Mouse (Mus musculus) heart, embryonic 14.5 days (tissue): Measurements from ENCODE around the gene Vcl. TPM values are rescaled to one million over a fixed set of nuclear protein-coding genes. Genes with fewer than 3 reads are reported as not detected.

ENCODE experiments used
- ATAC-seq: fragments of 200-750 bp; cut with Nextera tagmentation; 2 replicates; pipeline ENCODE4 v1.8.0; 2017; ENCODE audit warnings: low read depth, moderate TSS enrichment; ENCODE audit not compliant: insufficient number of reproducible peaks, insufficient read depth, low FRiP score
- H3K27ac ChIP-seq, 2 experiments: fragments of 200-500 bp in 1 of 2; fragments of 300-500 bp in 1 of 2; sonication (generic) in 1 of 2; replicated peaks in 1 of 2; 2 replicates each; pipeline ENCODE4 v1.5.1; 2012 to 2014; ENCODE audit warnings: low read depth in 2 of 2, low read length in 2 of 2, control low read depth in 1 of 2, mild to moderate bottlenecking in 1 of 2, mixed read lengths in 1 of 2; ENCODE audit not compliant: control insufficient read depth in 1 of 2, insufficient read depth in 1 of 2
- H3K27me3 ChIP-seq: fragments of 300-500 bp; sonication (generic); 2 replicates; pipeline ENCODE4 v1.6.1; 2014; ENCODE audit warnings: mild to moderate bottlenecking, low read length, control low read depth; ENCODE audit not compliant: control insufficient read depth, insufficient read depth
- H3K36me3 ChIP-seq: fragments of 300-500 bp; sonication (generic); 2 replicates; pipeline ENCODE4 v1.6.1; 2014; ENCODE audit warnings: mild to moderate bottlenecking, control low read depth, low read length, mixed read lengths; ENCODE audit not compliant: control insufficient read depth, insufficient read depth
- H3K4me1 ChIP-seq, 2 experiments: fragments of 200-500 bp in 1 of 2; fragments of 300-500 bp in 1 of 2; sonication (generic) in 1 of 2; 2 replicates each; pipeline ENCODE4 v1.6.1; 2012 to 2014; ENCODE audit warnings: low read length in 2 of 2, control low read depth in 1 of 2, mixed read lengths in 1 of 2; ENCODE audit not compliant: control insufficient read depth in 2 of 2, insufficient read depth in 2 of 2
- H3K4me2 ChIP-seq: fragments of 300-500 bp; sonication (generic); 2 replicates; pipeline ENCODE4 v1.6.1; 2014; ENCODE audit warnings: mild to moderate bottlenecking, low read length
- H3K4me3 ChIP-seq, 2 experiments: fragments of 200-500 bp in 1 of 2; fragments of 300-500 bp in 1 of 2; sonication (generic) in 1 of 2; 2 replicates each; pipeline ENCODE4 v1.5.1; 2012 to 2014; ENCODE audit warnings: low read length in 2 of 2, mild to moderate bottlenecking in 2 of 2, control low read depth in 1 of 2, low read depth in 1 of 2, moderate library complexity in 1 of 2; ENCODE audit not compliant: control insufficient read depth in 1 of 2, insufficient read depth in 1 of 2
- H3K9ac ChIP-seq: fragments of 300-500 bp; sonication (generic); 2 replicates; pipeline ENCODE4 v1.6.1; 2014; ENCODE audit warnings: mild to moderate bottlenecking, low read length
- H3K9me3 ChIP-seq: fragments of 300-500 bp; sonication (generic); 2 replicates; pipeline ENCODE4 v1.6.1; 2016; ENCODE audit warnings: low read length, control low read depth; ENCODE audit not compliant: control insufficient read depth
- WGBS: fragments of 180-500 bp; shearing (Covaris S2); extraction: QIAGEN DNeasy Blood & Tissue Kit; methylation state at CpG from one replicate; pipeline ENCODE4 v1.1.7; 2014; 5-methylcytosine and 5-hydroxymethylcytosine counted together
- polyA plus RNA-seq: library from polyadenylated mRNA; unstranded; fragments of >200 nt; fragmentation: Nextera tagmentation; extraction: Ambion mirVana; gene quantifications from 2 replicates; pipeline ENCODE4 v1.2.1, GENCODE M21; 2014

Gene Vcl
- polyA plus RNA-seq, 1 experiment from 2014 or later = 100.0 TPM

DNA sequence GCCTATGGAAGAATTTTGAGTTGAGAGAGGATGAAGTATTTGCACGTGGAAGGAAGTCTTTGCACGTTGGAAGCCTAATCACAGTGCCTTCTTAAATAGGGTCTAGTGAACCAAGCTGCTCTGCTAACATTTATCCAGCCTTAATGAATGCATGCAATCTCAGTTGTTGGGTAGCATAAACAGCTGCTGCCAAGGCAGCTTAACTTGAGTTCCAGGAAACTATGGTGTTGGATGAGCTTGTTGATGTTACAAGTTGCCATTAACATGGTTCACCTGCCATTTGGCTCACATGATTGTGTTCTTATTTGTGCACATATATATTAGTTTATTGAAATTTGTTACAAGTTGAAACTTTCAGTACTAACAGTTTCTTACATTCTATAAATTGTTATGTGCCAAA lies 29.8 kb downstream of the Vcl start:
- Histone ChIP-seq H3K9ac (no peak overlapping the region), H3K4me1 (peaks cover 0 to 14% of the 10 kb centered on the region in 2 experiments; a peak in 2 of 4 replicates), H3K27ac (no peak overlapping the region), H3K4me3 (no peak overlapping the region), H3K36me3 (no peaks in the 10 kb centered on the region), H3K9me3 (no peaks in the 10 kb centered on the region), H3K27me3 (no peaks in the 10 kb centered on the region), H3K4me2 (no peak overlapping the region)
- WGBS = 34% methylated on average over 2 of the region's 2 CpGs
- ATAC-seq = no peak

DNA sequence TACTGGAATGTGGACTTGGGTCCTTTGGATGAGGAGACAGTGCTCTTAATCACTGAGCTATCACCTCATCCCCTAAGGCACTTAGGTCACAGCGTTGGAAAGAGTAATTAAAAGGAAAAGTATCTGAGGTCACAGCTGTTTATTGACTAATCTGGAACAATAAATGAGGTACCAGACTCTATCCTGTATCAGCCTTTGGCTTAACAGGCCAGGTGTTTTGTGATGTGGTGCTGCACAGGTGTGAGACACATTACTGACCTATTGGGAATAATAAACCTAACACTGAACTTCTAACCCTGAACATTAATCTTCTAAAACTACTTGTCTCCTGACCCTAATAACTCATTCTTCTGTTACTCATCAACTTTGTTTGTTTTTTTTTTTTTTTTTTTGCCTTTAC lies 33.3 kb downstream of the Vcl start:
- ATAC-seq = no peak
- no peaks in the 10 kb centered on the region for H3K27me3 ChIP-seq

DNA sequence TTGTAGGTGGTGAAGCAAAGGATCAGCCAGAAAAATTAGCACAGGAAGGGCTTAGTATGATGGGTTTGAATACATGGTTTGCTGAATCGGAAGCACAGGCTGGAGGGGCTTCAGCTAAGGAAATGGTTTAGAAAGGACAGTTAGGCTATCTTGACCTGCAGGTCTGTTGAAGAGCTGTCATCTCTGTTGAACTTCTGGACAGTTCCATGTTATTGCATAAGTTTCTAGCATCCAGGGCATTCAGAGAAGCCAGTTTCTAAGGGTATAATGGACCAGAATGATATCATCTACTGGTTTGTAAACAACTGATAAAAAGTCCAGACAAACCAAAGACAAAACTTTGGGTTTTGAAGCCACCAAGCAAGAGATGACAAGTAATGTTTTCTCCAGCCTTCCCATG lies 33.7 kb downstream of the Vcl start:
- Histone ChIP-seq H3K27ac (no peak overlapping the region), H3K9me3 (no peaks in the 10 kb centered on the region), H3K4me1 (peaks cover 0 to 9% of the 10 kb centered on the region in 2 experiments; a peak in 2 of 4 replicates), H3K9ac (no peak overlapping the region), H3K27me3 (no peaks in the 10 kb centered on the region), H3K36me3 (peaks cover under 1% of the 10 kb centered on the region; the same call in 1 of the 2 replicates), H3K4me3 (no peak overlapping the region), H3K4me2 (no peak overlapping the region)
- ATAC-seq = no peak
- 82% methylated on average over 1 of the region's 1 CpGs for WGBS

More for the DNA sequence above, 33.3 kb downstream of the Vcl start:
- Histone ChIP-seq H3K27ac (no peak overlapping the region), H3K4me3 (no peak overlapping the region), H3K4me1 (peaks cover 0 to 10% of the 10 kb centered on the region in 2 experiments; a peak in 2 of 4 replicates), H3K9me3 (no peaks in the 10 kb centered on the region), H3K36me3 (no peaks in the 10 kb centered on the region; the same call in 1 of the 2 replicates), H3K4me2 (no peak overlapping the region), H3K9ac (no peak overlapping the region)
- WGBS = 79% methylated on average over 1 of the region's 1 CpGs

DNA sequence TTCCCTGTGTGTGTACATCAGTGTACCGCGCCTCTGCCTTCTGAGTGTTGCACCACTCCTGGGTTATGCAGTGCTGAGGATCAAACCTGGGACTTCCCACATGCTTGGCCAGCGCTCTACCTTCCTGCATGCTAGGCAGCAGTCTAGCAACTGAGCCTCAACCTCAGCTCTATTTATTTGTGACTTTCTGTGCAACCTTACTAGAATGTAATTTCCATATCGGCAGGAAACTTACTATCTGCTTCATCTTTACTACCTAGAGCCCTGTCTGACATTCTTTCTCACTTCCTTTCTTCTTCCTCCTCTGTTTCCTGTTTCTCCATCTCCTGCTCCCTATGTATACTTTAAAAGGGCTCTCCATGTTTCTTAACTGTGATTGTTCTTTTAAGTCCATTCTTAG lies 34.7 kb downstream of the Vcl start:
- H3K27ac ChIP-seq = 0 out of 4 replicates have a peak overlapping the region, but pooled peaks of 1 of the 2 experiments have one; percentile 19
- WGBS = 84% methylated on average over 4 of the region's 4 CpGs
- no peak overlapping the region for H3K9ac ChIP-seq
- H3K9me3 ChIP-seq = no peaks in the 10 kb centered on the region
- H3K27me3 ChIP-seq = no peaks in the 10 kb centered on the region
- H3K4me2 ChIP-seq = no peak overlapping the region
- no peak for ATAC-seq
- peaks cover 10% of the 10 kb centered on the region for H3K36me3 ChIP-seq
- peaks cover 0 to 6% of the 10 kb centered on the region in 2 experiments; a peak in 2 of 4 replicates for H3K4me1 ChIP-seq
- no peak overlapping the region for H3K4me3 ChIP-seq

DNA sequence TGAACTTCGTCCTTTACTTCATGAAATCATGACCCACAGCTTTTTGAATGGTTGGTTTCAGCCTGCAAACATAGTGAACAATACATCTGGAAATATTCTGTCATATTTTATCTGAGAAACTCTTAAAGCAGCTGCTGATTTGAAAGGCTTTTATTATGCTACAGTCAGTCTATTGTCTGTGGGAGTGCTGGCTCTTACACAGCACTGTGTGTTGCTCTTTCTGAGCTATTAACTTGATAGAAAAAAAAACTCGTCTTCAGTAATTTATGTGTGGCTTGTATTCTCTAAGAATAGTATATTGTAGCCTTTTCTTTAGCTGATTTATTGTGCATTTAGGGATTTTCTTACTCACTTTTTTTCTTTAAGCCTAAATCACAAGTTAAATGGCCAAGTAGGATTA lies 35.1 kb downstream of the Vcl start:
- Histone ChIP-seq H3K4me1 (peaks cover 0 to 3% of the 10 kb centered on the region in 2 experiments; a peak in 2 of 4 replicates), H3K27me3 (no peaks in the 10 kb centered on the region), H3K4me3 (no peak overlapping the region), H3K36me3 (peaks cover 15% of the 10 kb centered on the region), H3K9ac (no peak overlapping the region), H3K4me2 (no peak overlapping the region), H3K9me3 (no peaks in the 10 kb centered on the region), H3K27ac (no peak overlapping the region)
- WGBS = 51% methylated on average over 2 of the region's 2 CpGs
- no peak for ATAC-seq

DNA sequence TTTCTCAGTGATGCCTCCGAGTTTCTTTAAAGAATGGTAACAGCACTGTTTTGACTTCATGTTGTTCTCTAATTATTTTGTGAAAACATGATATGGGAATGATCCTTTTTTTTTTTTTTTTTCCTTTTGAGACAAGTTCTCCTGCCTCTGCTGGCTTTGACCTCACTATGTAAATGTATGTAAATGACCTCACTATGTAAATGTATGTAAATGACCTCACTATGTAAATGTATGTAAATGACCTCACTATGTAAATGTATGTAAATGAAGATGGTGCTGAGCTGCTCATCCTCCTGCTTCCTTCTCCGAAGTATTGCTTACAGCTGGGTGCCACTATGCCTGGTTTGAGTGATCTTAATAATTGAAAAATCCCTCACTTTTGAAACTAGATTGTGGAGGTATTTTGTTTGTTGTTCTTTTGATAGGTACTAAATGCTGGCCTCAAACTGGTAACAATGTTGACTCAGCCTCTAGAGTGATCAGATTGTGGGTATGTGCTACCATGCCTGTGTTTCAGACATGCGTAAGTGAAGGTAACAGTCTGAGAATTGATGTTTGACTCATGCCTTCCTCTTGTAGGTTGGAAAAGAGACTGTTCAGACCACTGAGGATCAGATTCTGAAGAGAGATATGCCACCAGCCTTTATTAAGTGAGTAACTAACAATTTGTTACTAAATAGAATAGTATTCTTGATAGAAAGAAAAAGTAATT lies 37.9 kb downstream of the Vcl start:
- Histone ChIP-seq H3K4me3 (no peak overlapping the region), H3K27me3 (no peaks in the 10 kb centered on the region), H3K36me3 (peaks cover 21% of the 10 kb centered on the region), H3K9me3 (no peaks in the 10 kb centered on the region), H3K4me1 (peaks cover 6 to 13% of the 10 kb centered on the region in 2 experiments; a peak in 3 of 4 replicates), H3K4me2 (no peak overlapping the region), H3K9ac (no peak overlapping the region), H3K27ac (no peak overlapping the region)
- no peak for ATAC-seq
- WGBS = 87% methylated on average over 3 of the region's 3 CpGs

DNA sequence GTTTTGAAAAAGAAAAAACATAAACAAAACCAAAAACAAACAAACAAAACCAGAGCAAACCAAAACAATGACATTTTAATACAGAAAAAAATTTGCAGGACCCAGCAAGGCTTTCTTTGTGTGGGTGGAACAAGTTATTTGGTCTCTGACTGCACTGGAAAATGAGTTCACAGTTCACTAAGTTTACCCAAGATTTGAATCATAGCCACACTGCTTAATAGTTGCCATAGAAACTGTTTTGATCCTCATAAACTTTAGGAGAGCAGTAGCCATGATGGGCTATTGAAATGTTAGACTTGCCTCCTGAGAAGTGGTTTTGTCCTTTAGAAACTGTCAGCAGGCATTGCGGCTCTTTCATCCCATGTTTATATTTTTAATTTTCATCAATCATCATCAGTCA lies 39.9 kb downstream of the Vcl start:
- no peaks in the 10 kb centered on the region for H3K9me3 ChIP-seq
- no peaks in the 10 kb centered on the region for H3K27me3 ChIP-seq
- H3K27ac ChIP-seq = no peak overlapping the region
- H3K9ac ChIP-seq = no peak overlapping the region
- no peak for ATAC-seq
- 86% methylated on average over 1 of the region's 1 CpGs for WGBS
- H3K4me3 ChIP-seq = no peak overlapping the region
- H3K36me3 ChIP-seq = peaks cover 21% of the 10 kb centered on the region
- no peak overlapping the region for H3K4me2 ChIP-seq
- peaks cover 6 to 13% of the 10 kb centered on the region in 2 experiments; a peak in 3 of 4 replicates for H3K4me1 ChIP-seq
